Mouse (Mus musculus): ENCODE measurements around the gene Gid8. TPM values are rescaled to one million over a fixed set of nuclear protein-coding genes. Genes with fewer than 3 reads are reported as not detected.

Gene Gid8
- polyA plus RNA-seq, 2 experiments = 87.4 to 121 TPM

DNA sequence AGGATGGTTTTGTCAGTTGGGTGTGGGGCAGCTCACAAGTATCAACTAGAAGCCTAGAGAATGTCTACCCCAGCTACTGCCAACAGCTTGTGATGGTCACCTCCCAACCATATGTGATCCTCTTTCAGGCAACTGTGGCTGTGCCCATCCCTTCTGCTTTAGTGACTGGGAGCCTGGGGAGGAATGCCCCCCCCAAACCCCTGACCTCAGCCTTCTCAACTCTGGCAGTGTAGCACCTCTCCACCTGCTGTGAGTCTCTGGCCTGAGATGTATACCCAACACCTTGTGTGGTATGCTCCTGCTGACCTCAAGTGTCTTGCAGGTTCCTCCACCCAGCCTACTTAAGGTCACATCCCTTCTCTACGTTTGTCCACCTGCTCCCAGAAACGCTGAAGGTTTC, 13.9 kb downstream of the Gid8 start:
- Histone ChIP-seq H3K27me3 (ENCODE audit: control insufficient read depth, insufficient read depth, low read length) (no peaks in the 10 kb centered on the region), H3K9ac (replicated peaks) (no peak overlapping the region), H3K4me2 (ENCODE audit: low read depth) (no peak overlapping the region), H3K9me3 (ENCODE audit: control insufficient read depth, low read length) (no peaks in the 10 kb centered on the region), H3K27ac (no peak overlapping the region), H3K4me3 (ENCODE audit: insufficient read depth in 1 of 2, low read depth in 2 of 2, low read length in 2 of 2) (no peak overlapping the region), H3K4me1 (replicated peaks; ENCODE audit: control insufficient read depth in 2 of 2, insufficient read depth in 2 of 2, low read length in 1 of 2) (peaks cover 7 to 40% of the 10 kb centered on the region in 2 experiments), H3K36me3 (replicated peaks; ENCODE audit: control insufficient read depth, insufficient read depth, low read depth) (peaks cover 51% of the 10 kb centered on the region)
- 71% methylated on average over 2 of the region's 2 CpGs for WGBS (ENCODE audit: insufficient replicate concordance)
- TF ChIP-seq EP300 (IDR thresholded peaks at IDR 0.05; ENCODE audit: low read depth) = no peak
- TF ChIP-seq CTCF (IDR thresholded peaks at IDR 0.05; ENCODE audit: low read depth) = no peak
- ATAC-seq (ENCODE audit: insufficient read depth) (no peak), DNase-seq (ENCODE audit: low read depth in 3 of 3, low spot score in 3 of 3) (no peak)

DNA sequence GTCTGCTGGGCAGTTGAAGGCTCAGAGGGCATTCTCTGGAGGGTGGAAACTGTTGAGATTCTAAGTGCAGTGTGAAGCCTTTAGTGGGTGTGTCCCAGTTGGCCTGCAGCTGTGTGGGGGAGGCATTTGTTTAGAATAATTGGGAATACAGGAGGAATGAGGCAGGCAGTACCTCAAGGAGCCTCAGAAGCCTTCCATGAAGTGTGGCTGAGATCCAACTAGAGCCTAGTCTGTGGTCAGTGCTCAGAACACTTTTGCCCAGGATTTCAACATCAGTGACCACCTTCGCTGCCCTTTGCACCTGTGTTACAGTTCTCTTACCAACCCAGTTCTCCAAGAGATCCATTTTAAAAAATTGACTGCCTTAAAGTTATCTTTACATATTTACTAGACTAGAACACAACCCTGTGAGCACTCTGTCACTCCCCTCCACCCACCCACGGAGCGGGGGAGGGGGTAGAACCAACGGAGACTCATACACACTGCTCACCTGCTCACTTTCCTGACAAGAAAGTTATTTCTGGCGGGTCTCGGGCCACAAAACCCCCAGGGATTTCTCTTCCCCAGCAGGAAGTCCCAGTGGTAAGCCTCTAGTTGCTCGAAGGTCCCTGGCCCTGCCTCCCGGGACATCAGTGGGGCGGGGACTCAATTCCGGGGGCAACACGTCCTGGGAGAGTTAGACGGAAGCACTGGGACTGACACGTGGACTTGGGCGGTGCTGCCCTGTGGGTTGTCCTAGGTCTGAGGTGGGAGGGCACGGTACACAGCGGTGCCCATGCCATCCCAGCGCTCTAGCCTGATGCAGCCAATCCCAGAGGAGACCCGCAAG, 14.9 kb downstream of the Gid8 start, which contains the start of gene Slc17a9:
Slc17a9 (plus strand) TSS at position 679 of the 829 bp plus-strand sequence.
- no peak for DNase-seq (ENCODE audit: low read depth in 3 of 3, low spot score in 3 of 3)
- H3K27ac ChIP-seq = no peak within 1 kb of the TSS; the same call in 1 of the 2 replicates
- ATAC-seq (ENCODE audit: insufficient read depth) = peak; percentile 73
- H3K9ac ChIP-seq (replicated peaks) = peak within 1 kb of the TSS; percentile 44
- no peaks in the 10 kb centered on the region for H3K27me3 ChIP-seq (ENCODE audit: control insufficient read depth, insufficient read depth, low read length)
- peak within 1 kb of the TSS; percentile 48 to 55 for H3K4me3 ChIP-seq (ENCODE audit: insufficient read depth in 1 of 2, low read depth in 2 of 2, low read length in 2 of 2)
- H3K36me3 ChIP-seq (replicated peaks; ENCODE audit: control insufficient read depth, insufficient read depth, low read depth) = peaks cover 42% of the 10 kb centered on the region
- peak within 1 kb of the TSS; percentile 57 for H3K4me2 ChIP-seq (ENCODE audit: low read depth)
- WGBS (ENCODE audit: insufficient replicate concordance) = 6% methylated on average over 18 of the region's 18 CpGs
- TF ChIP-seq EP300 (IDR thresholded peaks at IDR 0.05; ENCODE audit: low read depth) = no peak
- no peak for TF ChIP-seq CTCF (IDR thresholded peaks at IDR 0.05; ENCODE audit: low read depth)
- H3K9me3 ChIP-seq (ENCODE audit: control insufficient read depth, low read length) = no peaks in the 10 kb centered on the region
- H3K4me1 ChIP-seq (replicated peaks; ENCODE audit: control insufficient read depth in 2 of 2, insufficient read depth in 2 of 2, low read length in 1 of 2) = peaks cover 7 to 40% of the 10 kb centered on the region in 2 experiments

DNA sequence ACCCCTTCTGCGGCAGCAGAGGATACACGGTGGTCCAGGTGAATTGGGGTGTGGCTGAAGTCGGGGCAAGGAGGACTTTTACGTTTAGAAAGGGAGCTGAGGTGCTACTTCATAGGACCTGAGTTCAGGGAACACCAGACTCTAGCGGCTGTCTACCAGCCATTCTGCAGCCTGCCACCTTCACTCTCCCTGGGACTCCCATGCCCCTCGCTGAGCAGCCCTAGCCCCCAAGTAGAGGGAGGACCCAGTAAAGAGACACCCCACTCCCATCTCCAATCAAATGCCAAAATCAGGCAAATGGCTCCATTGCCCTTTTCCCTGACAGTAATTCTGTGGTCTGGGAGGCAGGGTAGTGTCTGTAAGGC, 15.5 kb downstream of the Gid8 start:
- Histone ChIP-seq H3K27ac (no peak overlapping the region), H3K9ac (replicated peaks) (peak overlapping the region; percentile 44), H3K4me3 (ENCODE audit: insufficient read depth in 1 of 2, low read depth in 2 of 2, low read length in 2 of 2) (peak overlapping the region; percentile 48 to 55), H3K36me3 (replicated peaks; ENCODE audit: control insufficient read depth, insufficient read depth, low read depth) (peaks cover 36% of the 10 kb centered on the region), H3K4me2 (ENCODE audit: low read depth) (peak overlapping the region; percentile 57), H3K27me3 (ENCODE audit: control insufficient read depth, insufficient read depth, low read length) (no peaks in the 10 kb centered on the region), H3K9me3 (ENCODE audit: control insufficient read depth, low read length) (no peaks in the 10 kb centered on the region), H3K4me1 (replicated peaks; ENCODE audit: control insufficient read depth in 2 of 2, insufficient read depth in 2 of 2, low read length in 1 of 2) (peaks cover 7 to 40% of the 10 kb centered on the region in 2 experiments)
- peak; percentile 11 for ATAC-seq (ENCODE audit: insufficient read depth)
- no peak for TF ChIP-seq EP300 (IDR thresholded peaks at IDR 0.05; ENCODE audit: low read depth)
- TF ChIP-seq CTCF (IDR thresholded peaks at IDR 0.05; ENCODE audit: low read depth) = no peak
- 4% methylated on average over 6 of the region's 6 CpGs for WGBS (ENCODE audit: insufficient replicate concordance)
- DNase-seq (ENCODE audit: low read depth in 3 of 3, low spot score in 3 of 3) = no peak

DNA sequence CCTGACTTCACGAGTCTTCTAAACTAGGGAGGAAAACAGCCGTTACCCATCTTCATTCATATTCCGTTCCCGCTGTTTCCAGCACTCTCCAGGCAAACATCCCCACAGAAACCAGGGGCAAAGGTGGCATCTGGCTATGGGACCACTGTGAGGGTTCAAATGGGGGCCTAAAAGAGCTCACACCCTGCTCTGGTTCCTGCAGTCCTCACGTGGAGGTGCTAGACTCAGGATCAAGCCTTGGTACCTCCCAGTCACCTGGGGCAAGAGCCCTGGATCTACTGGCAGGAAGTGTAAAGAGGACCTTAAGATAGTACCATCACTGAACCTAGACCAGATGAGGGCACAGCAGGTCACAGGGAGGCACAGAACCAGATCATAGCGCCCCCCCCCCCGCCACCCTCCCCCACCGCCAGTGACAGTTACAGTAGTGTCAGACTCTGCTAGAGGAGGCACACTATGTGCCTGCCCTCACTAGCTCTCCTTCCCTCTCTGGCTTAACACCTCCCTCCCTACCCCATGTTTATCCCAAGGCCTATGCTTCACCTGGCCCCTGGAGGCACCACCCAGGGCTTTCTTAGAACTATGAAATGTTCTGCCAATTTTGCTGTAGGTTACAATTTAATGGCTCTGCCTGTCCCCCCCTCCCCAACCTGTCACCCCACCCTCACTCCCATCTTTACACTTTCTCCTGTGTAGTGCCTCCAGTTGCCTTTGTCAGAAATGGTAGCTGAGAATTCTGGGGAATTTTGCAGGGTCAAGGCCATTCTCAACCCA, 16.1 kb downstream of the Gid8 start:
- H3K27ac ChIP-seq = no peak overlapping the region

More for the DNA sequence above, 16.1 kb downstream of the Gid8 start:
- Histone ChIP-seq H3K4me2 (ENCODE audit: low read depth) (peak overlapping the region; percentile 57), H3K9ac (replicated peaks) (no peak overlapping the region), H3K4me1 (replicated peaks; ENCODE audit: control insufficient read depth in 2 of 2, insufficient read depth in 2 of 2, low read length in 1 of 2) (peaks cover 7 to 40% of the 10 kb centered on the region in 2 experiments), H3K36me3 (replicated peaks; ENCODE audit: control insufficient read depth, insufficient read depth, low read depth) (peaks cover 30% of the 10 kb centered on the region), H3K4me3 (ENCODE audit: insufficient read depth in 1 of 2, low read depth in 2 of 2, low read length in 2 of 2) (peak overlapping the region; percentile 48 to 55), H3K27me3 (ENCODE audit: control insufficient read depth, insufficient read depth, low read length) (no peaks in the 10 kb centered on the region), H3K9me3 (ENCODE audit: control insufficient read depth, low read length) (no peaks in the 10 kb centered on the region)
- DNase-seq (ENCODE audit: low read depth in 3 of 3, low spot score in 3 of 3) (no peak), ATAC-seq (ENCODE audit: insufficient read depth) (no peak)
- no peak for TF ChIP-seq CTCF (IDR thresholded peaks at IDR 0.05; ENCODE audit: low read depth)
- no peak for TF ChIP-seq EP300 (IDR thresholded peaks at IDR 0.05; ENCODE audit: low read depth)
- 20% methylated on average over 8 of the region's 8 CpGs for WGBS (ENCODE audit: insufficient replicate concordance)
